Mouse (Mus musculus): ENCODE measurements around the gene Ackr4.

Ackr4 gene

GRCm38 (mm10) chr9:104126833-104127232 lies at the start of gene Ackr4:
Gene Ackr4 (minus strand): TSS chr9:104126933.
- DNase-seq, result no peak

DNA sequence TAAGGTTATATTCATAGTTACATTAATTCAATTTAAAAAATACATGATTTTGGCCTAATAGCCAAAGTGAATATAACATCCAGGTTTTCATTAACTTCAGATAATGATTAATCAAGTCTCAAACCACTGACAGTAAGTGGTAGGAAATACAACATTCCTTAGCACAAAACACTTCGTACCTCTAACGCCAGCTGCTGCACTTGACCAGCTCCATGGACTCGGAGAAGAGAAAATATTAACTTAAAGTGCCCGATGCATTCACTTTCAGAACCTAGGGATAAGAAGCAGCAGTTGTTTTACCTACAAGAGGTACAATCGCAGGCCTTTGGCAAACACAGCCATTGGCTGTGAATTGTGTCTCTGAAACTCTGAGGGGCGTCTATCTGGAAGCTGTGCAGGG lies 45.6 kb upstream of the Ackr4 start:
- DNase-seq, result peak; percentile 82

GRCm38 (mm10) chr9:104171651-104172050 lies 44.9 kb upstream of the Ackr4 start:
- DNase-seq, result peak; percentile 41

- no peak for DNase-seq
Measured at GRCm38 (mm10) chr9:104169986-104170385, 43.3 kb upstream of the Ackr4 start.

DNA sequence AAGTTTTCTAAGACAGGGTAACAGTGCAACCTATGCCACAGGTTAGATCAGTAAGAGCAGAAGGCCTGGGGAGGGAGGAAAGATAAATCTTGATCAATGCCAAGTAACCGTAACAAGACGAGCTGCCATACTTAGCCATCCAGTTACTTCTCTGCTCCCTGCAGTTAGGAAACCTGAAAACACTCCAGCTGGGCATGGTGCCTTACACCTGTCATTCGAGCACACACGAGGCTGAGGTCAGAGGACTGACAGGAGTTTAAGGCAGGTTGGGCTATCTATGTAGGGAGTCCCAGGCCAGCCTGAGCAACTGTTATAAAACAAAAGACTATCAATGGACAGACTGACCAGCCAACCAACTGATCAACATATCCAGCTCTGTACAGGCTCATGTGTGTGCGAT lies 39.2 kb upstream of the Ackr4 start:
- no peak for DNase-seq

- no peak for DNase-seq
Measured at GRCm38 (mm10) chr9:104164194-104164593, 37.5 kb upstream of the Ackr4 start.

DNA sequence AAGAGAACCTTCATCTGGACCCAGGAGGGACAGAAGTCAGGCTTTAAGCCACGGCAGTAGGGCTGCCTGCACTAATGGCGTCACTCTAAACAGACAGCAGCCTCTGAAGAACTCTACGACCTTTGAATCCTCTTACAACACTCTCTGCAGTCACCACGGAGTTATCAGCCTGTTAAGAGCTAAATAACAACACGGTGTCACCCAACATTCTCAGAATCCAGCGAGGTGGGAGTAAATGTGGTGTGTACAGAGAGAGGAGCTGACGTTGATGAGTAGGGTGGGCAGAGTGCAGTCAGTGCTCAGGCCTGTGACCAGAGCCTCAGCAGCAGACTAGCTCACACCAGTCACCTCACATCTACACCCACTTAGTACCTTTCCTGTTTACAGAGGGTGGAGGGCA lies 34.4 kb upstream of the Ackr4 start:
- DNase-seq, result peak; percentile 17

DNA sequence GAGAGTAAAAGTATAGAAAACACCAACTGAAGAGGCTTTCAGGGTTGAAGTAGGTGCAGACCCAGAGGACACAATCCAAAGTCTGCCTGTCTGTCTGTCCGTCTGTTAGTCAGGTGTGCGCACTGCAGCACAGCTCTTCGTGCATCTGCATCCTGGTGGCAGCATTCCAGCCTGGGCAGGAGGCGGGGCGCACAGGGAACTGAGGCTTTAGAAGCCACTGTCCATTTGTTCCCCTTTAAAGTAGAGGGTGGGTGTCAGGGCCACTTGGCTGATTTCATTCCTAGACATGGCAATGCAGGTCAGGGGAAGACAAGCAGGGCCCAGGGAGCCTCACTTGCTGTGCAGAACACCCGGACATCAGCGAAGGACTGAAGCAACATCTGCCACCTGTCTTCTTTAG lies 30.6 kb upstream of the Ackr4 start:
- DNase-seq, result no peak

GRCm38 (mm10) chr9:104156506-104156905 lies 29.8 kb upstream of the Ackr4 start:
- no peak for DNase-seq

DNA sequence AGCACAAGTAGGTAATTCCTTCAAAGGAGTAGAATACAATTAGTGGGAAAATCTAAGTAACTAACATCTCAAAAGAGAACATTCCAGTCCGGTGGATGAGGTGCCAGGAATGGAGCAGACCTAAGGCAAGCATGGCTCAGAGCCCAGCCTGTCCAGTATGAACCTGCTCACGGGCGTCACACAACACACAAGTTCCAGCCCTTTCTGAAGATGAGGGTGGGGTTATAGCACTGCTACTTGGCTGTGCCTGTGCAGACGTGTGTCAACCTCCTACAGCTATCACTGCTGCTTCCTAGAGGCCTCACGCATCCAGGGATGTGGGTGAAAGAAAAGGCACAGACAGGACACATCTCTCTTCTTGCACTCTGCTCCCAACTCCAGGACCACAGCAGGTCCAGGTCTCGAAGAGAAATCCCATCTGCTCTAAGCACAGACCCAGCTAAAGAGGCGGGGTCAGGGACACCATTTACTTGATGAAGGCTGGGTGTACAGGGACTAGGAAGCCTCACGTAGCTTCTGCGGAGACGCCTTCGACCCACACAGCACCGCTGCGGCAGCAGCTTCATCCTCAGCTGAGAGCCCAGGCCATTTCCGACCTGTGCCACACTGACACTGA lies 28.5 kb upstream of the Ackr4 start:
- peak; percentile 36 for DNase-seq

GRCm38 (mm10) chr9:104152121-104152520 lies 25.4 kb upstream of the Ackr4 start:
- no peak for DNase-seq

GRCm38 (mm10) chr9:104148969-104149368 lies 22.2 kb upstream of the Ackr4 start:
- DNase-seq, result no peak

DNA sequence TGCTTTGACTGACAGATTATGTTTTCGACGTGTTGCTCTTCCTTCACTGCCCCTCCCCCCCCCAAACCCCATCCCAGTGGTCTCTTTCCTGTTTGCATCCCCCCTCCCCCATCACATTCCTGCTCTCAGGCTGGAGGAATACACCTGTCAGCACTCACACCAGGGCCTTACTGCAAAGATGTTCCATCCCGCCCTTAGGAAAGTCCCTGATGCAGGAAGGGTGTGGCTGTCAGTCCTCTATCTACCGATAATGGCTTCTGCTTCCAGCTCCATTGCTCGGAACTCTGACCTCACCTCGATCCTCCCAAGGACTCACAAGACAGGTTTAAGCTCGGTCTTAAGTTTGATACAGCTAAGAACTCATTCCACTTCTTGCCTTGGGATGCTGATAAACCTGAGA lies 19.9 kb upstream of the Ackr4 start:
- DNase-seq, result no peak

DNA sequence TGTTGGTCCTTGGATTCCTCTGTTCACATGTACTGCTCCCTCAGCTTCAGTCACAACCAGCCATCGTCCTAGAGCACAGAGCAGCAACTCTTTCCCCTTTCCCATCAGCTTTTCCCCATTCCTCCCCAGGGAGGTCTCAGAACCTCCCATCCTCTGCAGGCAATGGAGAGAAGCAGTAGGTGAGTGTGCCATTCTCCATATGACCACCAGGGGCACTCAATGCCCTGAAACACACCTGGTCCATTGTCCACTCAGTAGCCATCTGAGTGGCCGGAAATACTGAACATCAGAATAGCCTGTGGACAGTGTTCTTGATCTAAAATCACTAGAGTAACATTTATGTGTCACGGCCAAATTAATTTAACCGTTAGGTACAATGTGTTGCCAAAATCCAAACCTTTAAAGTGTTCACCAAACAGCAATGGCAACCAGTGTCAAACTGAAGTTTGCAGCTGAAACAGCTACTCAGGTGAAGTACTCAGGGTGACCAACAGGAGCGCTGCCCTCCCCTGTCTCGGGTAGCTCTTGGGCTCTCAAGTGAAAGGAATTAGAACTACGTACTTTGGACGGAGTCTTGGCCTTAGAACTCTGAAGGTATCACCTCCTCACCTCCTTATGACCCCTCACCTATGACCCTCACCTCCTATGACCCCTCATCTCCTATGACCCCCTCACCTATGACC lies 17.7 kb upstream of the Ackr4 start:
- peak; percentile 22 for DNase-seq

GRCm38 (mm10) chr9:104142805-104143204 lies 16.1 kb upstream of the Ackr4 start:
- no peak for DNase-seq

GRCm38 (mm10) chr9:104140351-104140750 lies 13.6 kb upstream of the Ackr4 start:
- no peak for DNase-seq

DNA sequence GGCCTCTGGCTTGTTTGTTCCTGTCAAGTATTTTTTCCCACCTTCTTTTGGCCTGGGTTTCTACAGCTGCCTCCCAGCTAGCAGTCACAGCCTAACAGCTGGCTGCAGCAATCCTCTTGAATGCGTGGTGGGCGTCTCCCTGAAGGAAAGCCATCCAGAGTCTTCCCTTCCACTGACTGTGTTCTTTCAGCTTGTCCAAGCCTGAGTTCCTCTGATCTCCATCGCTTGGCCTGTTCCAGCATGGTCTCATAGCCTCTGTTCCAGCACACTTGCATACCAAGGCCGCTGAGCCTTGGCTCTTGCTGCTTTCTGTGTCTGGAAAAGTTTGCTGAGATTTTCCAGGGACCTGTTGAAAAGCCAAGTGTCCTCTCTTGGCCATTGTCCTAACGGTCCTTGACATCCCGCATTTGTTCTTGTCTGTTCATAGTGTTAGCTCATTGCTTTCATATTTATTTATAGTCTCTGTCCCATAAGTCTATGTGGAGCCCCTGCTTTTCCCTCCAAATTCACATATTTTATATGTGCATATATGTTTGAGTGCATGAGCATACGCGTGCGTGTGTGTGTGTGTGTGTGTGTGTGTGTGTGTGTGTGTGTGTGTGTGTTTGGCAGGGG lies 3.5 kb upstream of the Ackr4 start:
- DNase-seq, result no peak

GRCm38 (mm10) chr9:104128110-104128509 lies 1.4 kb upstream of the Ackr4 start:
- no peak for DNase-seq

DNA sequence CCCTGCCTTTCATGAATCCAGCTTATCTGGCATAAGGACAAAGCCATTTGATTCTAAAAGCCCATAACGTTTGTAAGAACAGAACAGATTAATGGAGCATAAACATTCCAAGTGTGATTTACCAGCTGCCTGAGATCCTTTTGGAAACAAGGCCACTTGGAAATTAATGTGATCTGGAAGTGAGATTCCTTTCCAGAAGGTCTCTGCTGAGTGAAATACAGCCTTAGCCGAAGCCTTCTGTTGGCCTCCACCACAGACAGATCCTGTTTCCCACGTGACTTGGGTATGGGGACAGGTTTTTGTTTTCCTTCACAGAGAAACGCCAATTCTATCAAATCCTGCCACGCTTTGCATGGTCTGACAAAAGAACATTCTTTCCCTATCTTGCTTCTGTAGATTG lies 3.1 kb downstream of the Ackr4 start:
- DNase-seq, result peak; percentile 17

DNA sequence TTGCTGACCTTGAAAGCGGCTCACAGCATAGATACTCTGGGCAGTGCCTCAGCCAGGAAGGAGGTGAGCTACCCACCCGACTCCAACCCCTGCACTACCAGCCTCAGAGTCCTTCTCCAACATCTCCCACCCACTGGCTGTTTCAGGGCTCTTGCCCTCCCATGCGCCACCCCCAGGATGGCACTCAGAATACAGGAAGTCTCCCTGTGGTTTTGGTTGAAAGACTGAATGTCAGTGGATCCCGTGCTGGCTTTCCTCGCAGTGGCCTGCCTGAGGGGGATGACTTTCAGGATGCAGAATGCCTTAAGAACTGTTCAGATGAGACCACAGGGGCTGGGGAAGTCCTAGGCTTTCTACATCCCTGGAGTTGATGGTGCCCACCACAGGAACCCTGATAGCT lies 3.6 kb downstream of the Ackr4 start:
- no peak for DNase-seq

GRCm38 (mm10) chr9:104109151-104109550 lies 17.6 kb downstream of the Ackr4 start:
- no peak for DNase-seq

- DNase-seq, result no peak
Measured at GRCm38 (mm10) chr9:104108571-104109143, 18.1 kb downstream of the Ackr4 start.

DNA sequence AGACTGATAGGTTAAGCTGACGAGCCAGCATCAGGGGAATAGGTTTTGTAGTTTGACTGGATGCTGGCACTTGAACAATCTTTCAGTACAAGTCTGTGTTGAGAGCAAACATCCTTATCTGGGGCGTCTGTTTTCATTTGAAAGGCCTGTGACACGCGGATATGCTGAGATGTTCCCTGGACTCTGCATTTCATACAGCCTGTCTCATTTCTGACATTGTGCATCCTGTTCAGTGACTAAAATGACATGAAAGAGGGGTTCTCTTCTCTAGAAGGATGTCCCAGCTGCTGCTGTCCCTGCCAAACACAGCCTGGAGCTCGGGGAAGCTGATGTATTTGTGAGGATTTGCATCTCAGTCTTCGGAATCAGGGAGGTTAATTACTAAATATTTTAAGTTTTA lies 19.3 kb downstream of the Ackr4 start:
- DNase-seq, result no peak

DNA sequence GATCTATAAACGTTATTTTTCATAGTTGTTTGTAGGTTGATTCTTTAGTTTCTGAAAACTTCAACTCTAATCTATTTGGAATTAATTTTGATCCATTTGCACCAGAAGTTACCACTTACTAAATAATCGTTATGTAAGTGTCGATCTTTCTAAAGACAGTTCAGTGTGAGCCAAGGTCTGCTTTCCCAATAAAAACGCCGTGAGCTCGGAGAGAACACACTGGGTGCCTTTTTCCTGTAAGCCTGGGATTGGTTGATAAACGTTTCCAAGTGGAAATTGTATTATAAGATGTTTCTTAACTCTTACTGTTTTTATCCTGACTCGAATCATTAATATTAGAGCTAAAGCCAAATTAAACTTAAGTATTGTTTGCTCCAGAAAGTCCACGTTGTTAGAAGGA lies 19.8 kb downstream of the Ackr4 start:
- DNase-seq, result no peak

Measured in kidney, adult 9 months (tissue).